Mouse (Mus musculus): ENCODE data around the gene Gm26661.

The Gm26661 gene

DNA sequence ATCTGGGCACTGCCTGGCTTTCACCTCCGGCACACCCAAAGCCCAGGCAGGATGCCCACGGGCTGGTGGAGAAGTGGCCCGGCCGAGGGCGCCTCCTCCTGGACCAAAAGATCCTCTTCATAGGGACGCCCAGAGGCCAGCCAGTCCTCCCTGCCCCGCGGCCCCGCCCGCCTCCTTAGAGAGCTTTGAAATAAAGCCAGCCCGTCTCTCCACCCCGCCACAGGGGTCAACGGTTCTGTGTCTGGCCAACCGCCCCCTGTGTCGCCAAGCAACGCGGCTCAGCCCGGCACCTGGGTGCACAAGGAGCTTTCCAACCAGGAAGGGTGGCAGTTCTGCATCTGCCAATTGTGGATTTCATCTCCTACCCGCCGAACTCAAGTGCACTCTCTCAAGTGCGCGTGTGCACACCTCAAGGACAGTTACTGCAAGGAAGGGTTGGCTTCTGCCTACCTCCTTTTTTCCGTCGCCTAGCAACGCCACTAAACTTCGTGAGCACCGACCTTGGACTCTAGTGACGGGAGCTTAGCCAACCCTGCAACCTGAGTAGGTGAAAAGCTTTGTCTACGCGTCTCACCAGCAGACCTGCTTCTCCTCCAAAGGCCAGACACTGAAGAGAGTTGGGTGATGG lies at the start of gene Gm26661:
Gene Gm26661, plus strand, starts transcription at position 56 of the 628 bp plus-strand sequence.
- peak; percentile 41 to 48 for DNase-seq

GRCm38 (mm10) chr14:7748944-7749763 lies 42.2 kb upstream of the Gm26661 start:
- DNase-seq: peak; percentile 14 to 21

DNA sequence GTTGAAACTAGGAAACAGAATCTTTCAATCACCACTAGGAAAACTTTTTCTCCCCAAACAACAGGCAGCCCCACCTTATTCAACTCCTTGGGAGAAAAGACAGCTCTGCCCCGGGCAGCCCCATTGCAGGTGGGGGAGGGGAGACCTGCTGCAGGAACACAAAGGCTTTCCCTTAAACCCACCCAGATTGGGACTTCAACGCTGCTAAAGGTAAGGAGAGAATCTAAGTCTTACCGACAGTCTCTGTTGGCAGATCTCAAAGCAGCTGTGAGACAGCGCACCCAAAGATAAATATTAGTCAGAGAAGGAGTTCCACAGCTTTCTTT lies 41.7 kb upstream of the Gm26661 start:
- DNase-seq: no peak

- DNase-seq: peak; percentile 85 to 87
These were observed 25.6 kb upstream of the Gm26661 start for GRCm38 (mm10) chr14:7765569-7766314.

DNA sequence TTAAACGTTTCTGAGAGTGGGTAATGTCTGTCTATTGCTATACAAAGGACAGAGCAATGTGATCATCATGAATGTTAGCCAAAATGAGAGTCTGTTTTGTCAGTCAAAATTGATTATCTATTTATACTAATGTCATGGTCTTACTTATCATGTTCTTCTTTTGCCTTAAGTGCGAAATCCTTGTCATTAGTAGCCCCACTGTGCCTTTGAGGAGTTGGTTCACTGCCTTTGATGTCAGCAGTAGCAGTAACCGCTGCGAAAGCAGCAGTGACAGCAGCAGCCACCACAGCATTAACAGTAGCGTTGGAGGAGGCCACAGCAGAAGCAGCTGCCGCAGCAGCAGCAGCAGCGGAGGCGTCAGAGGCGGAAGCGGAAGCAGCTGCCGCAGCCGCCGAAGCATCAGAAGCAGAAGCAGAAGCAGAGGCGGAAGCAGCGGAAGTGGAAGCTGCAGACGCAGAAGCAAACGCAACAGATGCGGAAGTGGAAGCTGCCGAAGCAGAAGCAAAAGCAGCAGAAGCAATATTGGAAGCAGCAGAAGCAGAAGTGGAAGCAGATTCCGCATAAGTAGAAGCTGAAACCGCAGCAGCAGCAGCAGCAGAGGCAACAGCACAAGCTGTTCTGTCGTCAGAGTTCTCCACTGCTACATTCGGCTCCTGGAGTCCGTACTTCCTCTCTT lies 17.5 kb upstream of the Gm26661 start:
- DNase-seq: peak; percentile 71 to 86

- DNase-seq: no peak
These were observed 5.3 kb upstream of the Gm26661 start for GRCm38 (mm10) chr14:7786073-7786472.

- DNase-seq: no peak
These were observed 1.9 kb upstream of the Gm26661 start for GRCm38 (mm10) chr14:7789266-7790030.

- no peak for DNase-seq
These were observed 291 bp upstream of the Gm26661 start for GRCm38 (mm10) chr14:7791061-7791531.

DNA sequence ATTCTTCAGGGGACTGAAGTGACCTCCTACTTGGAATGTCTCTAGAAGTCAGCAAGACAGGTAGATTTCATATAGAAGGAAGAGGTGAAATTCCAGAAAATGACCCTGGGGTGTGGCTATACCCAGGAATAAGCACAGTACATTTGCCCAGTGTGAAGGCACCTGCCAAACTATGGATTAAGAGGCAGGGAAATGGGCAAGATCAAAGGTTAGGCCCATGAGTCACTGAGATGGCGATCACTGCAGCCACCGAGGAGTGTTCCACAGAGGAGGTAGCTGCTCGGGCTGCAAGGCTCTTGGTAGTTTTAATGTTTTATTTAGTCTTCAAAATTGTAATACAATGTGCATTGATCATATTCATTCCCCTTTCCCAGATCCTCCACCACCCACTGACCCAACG lies 4.6 kb downstream of the Gm26661 start:
- DNase-seq: no peak

- DNase-seq: no peak
These were observed 9.2 kb downstream of the Gm26661 start for GRCm38 (mm10) chr14:7800611-7801010.

DNA sequence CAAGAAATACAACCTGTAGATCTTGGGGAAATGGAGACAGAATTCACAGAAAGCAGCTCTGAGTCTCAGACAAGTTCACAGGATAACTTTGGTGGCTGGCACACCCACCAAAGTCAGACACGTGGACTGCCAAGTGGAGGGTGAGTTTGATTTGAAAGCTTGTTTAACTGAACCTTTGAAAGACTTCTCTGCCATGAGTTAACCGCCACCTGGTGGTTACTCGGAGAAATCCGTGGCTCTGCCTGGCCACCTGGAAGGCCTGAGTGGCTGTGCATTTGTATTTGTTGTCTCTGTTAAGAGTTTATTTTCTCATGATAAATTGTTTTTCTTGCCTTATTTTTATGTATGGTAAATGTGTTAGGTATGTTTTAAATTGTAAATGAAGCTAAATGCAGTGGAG lies 10.4 kb downstream of the Gm26661 start:
- peak; percentile 32 to 40 for DNase-seq

DNA sequence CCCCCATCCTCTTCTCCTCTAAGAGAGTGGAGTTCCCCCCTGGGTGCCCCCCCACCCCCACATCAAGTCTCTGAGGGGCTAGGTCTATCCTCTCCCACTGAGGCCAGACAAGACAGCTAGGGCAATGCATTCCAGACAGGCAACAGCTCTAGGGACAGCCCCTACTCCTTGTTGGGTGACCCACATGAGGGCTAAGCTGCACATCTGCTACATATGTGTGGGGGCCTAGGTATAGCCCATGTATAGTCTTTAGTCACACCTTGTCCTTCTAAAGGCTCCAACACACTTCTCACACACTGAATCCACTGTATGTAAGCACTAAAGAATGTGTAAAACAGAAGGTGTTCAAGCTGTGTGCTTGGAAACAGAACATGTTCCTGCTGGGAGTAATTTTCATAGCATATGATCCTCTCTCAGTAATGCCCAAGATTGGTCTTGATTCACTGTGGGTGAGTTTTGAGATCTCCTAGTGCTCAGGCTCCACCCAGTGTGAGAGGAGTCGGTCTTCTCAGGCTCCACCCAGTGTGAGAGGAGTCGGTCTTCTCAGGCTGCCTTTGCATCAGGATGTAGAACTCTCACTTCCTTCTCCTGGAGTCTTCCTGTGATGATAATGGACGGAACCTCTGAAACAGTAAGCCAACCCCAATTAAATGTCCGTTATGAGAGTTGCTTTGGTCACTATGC lies 12.6 kb downstream of the Gm26661 start:
- DNase-seq: no peak

DNA sequence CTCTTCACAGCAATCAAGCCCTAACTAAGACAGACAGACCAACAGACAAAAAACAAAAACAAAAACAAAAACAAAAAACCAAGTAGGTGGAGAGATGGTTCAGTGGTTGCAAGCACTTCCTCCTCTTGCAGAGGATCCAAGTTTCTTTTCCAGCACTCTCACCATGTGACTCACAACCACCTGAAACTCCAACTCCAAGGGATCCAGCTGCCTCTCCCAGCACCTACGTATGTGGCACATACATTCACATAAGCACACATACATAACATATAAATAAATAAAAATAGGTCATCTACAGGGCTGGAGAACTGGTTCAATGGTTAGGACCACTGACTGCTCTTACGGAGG lies 13.1 kb downstream of the Gm26661 start:
- no peak for DNase-seq

DNA sequence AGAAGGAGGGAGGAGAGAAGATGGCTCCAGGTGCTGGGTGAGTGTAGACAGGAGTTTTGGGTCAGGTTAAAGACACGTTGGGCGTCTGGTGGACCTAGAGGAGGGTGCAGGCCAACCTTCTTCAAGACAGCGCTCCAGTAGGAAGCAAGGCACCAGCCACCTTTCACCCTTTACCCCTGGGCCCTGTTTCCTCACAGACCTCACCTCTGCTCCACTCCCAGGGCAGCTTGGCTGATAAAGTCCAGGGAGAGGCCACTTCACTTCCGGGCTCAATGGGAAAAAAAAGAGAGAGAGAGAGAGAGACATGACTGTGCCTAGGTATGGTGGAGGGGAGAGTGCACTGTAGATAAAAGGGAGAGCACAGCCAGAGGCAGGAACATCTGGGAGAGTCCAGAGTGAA lies 16.3 kb downstream of the Gm26661 start:
- DNase-seq: no peak

DNA sequence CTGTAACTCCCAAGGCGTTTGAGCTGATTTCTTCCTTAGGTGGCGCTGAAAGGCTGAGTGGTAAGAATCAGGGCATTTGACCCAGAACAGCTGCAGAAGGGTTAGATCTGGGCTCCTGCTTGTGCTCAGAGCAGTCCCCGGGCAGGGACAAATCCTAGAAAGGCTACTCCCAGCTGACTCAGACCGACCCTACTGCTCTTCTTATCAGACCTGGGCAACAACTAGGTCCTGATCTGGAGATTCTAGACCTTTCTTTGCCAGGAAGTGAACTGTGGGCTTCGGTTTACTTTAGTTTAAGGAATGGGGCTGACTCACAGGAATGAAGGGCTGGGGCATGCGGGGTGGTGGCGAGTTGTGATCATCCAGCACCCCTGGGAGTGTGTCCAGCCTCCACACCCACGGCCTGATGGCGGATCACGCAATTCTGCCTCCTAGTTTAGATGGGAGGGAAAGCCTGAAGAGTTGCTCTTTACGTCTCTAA lies 17.2 kb downstream of the Gm26661 start:
- DNase-seq: no peak

GRCm38 (mm10) chr14:7809043-7809955 lies 17.9 kb downstream of the Gm26661 start:
- DNase-seq: no peak

GRCm38 (mm10) chr14:7817770-7818462 lies 26.5 kb downstream of the Gm26661 start, which contains the start of gene Flnb:
Gene Flnb (plus strand): TSS chr14:7817957.
- peak; percentile 94 to 98 for DNase-seq

- DNase-seq: peak; percentile 24 to 25
These were observed 27.2 kb downstream of the Gm26661 start for GRCm38 (mm10) chr14:7818463-7819121.

DNA sequence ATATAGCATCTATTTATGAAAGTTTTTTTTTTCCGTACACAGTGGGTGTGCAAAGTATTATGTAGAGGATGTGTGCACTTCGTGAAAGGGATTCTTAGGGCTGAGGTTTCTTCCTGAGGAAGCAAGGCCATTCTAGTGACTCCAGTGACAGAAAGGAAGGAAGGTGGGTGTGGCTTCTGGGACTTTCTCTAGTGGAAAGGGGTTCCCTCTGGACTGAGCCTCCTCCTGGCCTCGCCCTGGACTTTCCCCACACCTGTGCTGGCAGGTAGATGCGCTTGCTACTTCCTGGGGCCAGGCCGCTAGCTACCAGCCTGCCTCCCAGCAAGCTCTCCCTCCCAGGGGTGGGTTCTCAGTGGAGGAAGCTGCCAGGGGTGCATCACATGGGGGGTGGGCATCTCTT lies 28.1 kb downstream of the Gm26661 start:
- DNase-seq: peak in 1 of 2 experiments; percentile 20

Measured in thymus, postnatal 36 days (tissue).